In genomic region chr10:59878823-59879222, GRCm38 (mm10) we compare ENCODE assay signal across 8 mouse cellular contexts. TPM values are rescaled to one million over a fixed set of nuclear protein-coding genes. Genes with fewer than 3 reads are reported as not detected.
DNase-seq lines count a peak whose midpoint lies in the region; ATAC-seq and TF ChIP-seq lines count a peak whose summit lies in the region.

No protein-coding gene starts in this region.

- peak overlapping the region; percentile 96 to 100 for H3K27ac ChIP-seq in heart, embryonic 14.5 days (replicated peaks in 1 of 2; ENCODE audit: control insufficient read depth in 1 of 2, insufficient read depth in 1 of 2, low read depth in 2 of 2, low read length in 2 of 2)
- H3K27ac ChIP-seq in MEL (ENCODE audit: control insufficient read depth, low read depth, low read length), result peak overlapping the region; percentile 98
- H3K27ac ChIP-seq in forebrain, embryonic 14.5 days (ENCODE audit: low read depth, low read length), result peak overlapping the region; percentile 100; the same call in 1 of the 2 replicates
- peak overlapping the region; percentile 54 for H3K27ac ChIP-seq in liver, adult 2 months (replicated peaks; ENCODE audit: insufficient read depth, low read depth, low read length)
- peak overlapping the region; percentile 100 for H3K27ac ChIP-seq in stomach, embryonic 14.5 days (ENCODE audit: low read length)

- TF ChIP-seq CTCF in MEL (IDR thresholded peaks at IDR 0.05 in 2 of 3, conservative IDR thresholded peaks at IDR 0.05 in 1 of 3; ENCODE audit: control insufficient read depth in 1 of 3, insufficient read depth in 1 of 3, low read depth in 2 of 3, low read length in 3 of 3, poor library complexity in 1 of 3, severe bottlenecking in 1 of 3), result no peak
- TF ChIP-seq CTCF in liver, adult 2 months (IDR thresholded peaks at IDR 0.05; ENCODE audit: low read depth, low read length), result no peak

- no peak for TF ChIP-seq RAD21 in MEL (IDR thresholded peaks at IDR 0.05; ENCODE audit: low read depth, low read length)

- ATAC-seq in heart, embryonic 14.5 days (ENCODE audit: insufficient number of reproducible peaks, insufficient read depth, low FRiP score, low read depth), result no peak
- peak; percentile 3; the same call in 1 of the 2 replicates for ATAC-seq in forebrain, embryonic 14.5 days
- no peak; the same call in 1 of the 2 replicates for ATAC-seq in stomach, embryonic 14.5 days (ENCODE audit: insufficient number of reproducible peaks, insufficient read depth, low FRiP score, low read depth)

- H3K4me2 ChIP-seq in heart, embryonic 14.5 days (ENCODE audit: low read length), result peak overlapping the region; percentile 90
- H3K4me2 ChIP-seq in forebrain, embryonic 14.5 days (ENCODE audit: low read length), result peak overlapping the region; percentile 84
- peak overlapping the region; percentile 64 for H3K4me2 ChIP-seq in stomach, embryonic 14.5 days (replicated peaks; ENCODE audit: low read depth, low read length)

- TF ChIP-seq POLR2A in MEL (IDR thresholded peaks at IDR 0.05; ENCODE audit: control insufficient read depth in 1 of 2, insufficient read depth in 1 of 2, low read depth in 1 of 2, low read length in 2 of 2, poor library complexity in 1 of 2), result no peak
- TF ChIP-seq POLR2A in liver, adult 2 months (IDR thresholded peaks at IDR 0.05; ENCODE audit: extremely low read depth, insufficient read depth, low read length), result no peak

- peaks cover 2 to 10% of the 10 kb centered on the region in 2 experiments; a peak in 3 of 4 replicates for H3K4me1 ChIP-seq in heart, embryonic 14.5 days (ENCODE audit: control insufficient read depth in 2 of 2, insufficient read depth in 2 of 2, low read length in 2 of 2)
- H3K4me1 ChIP-seq in MEL (ENCODE audit: control insufficient read depth in 1 of 2, insufficient read depth in 2 of 2, low read length in 2 of 2), result peaks cover 4 to 30% of the 10 kb centered on the region in 2 experiments
- peaks cover 10% of the 10 kb centered on the region for H3K4me1 ChIP-seq in forebrain, embryonic 14.5 days (ENCODE audit: control insufficient read depth, insufficient read depth, low read length)
- H3K4me1 ChIP-seq in liver, adult 2 months (ENCODE audit: control insufficient read depth, insufficient read depth, low read length), result peaks cover 16% of the 10 kb centered on the region
- H3K4me1 ChIP-seq in stomach, embryonic 14.5 days (ENCODE audit: control insufficient read depth, insufficient read depth, low read length), result peaks cover 12% of the 10 kb centered on the region

- 16% methylated on average over 5 of the region's 5 CpGs for WGBS in heart, embryonic 14.5 days
- 21% methylated on average over 5 of the region's 5 CpGs for WGBS in forebrain, embryonic 14.5 days
- 16% methylated on average over 5 of the region's 5 CpGs for WGBS in liver, adult 2 months
- 12% methylated on average over 5 of the region's 5 CpGs for WGBS in stomach, embryonic 14.5 days

- DNase-seq in heart, adult 18-20 months, result no peak
- DNase-seq in MEL (ENCODE audit: low read depth, low spot score), result peak; percentile 90
- peak; percentile 24 for DNase-seq in forebrain, embryonic 14.5 days (ENCODE audit: low spot score)
- peak; percentile 41 for DNase-seq in liver, adult 2 months (ENCODE audit: extremely low read depth, low read depth, low spot score)
- DNase-seq in ovary, postnatal 14 days (ENCODE audit: low spot score), result no peak
- no peak for DNase-seq in frontal cortex, adult 2 months (ENCODE audit: extremely low spot score in 1 of 2, low spot score in 1 of 2)

- H3K9me3 ChIP-seq in heart, embryonic 14.5 days (ENCODE audit: control insufficient read depth, low read length), result no peaks in the 10 kb centered on the region
- no peaks in the 10 kb centered on the region for H3K9me3 ChIP-seq in MEL (replicated peaks; ENCODE audit: insufficient read depth, low read length)
- H3K9me3 ChIP-seq in forebrain, embryonic 14.5 days (replicated peaks; ENCODE audit: control insufficient read depth, low read length), result no peaks in the 10 kb centered on the region
- H3K9me3 ChIP-seq in stomach, embryonic 14.5 days (ENCODE audit: control insufficient read depth, low read depth, low read length), result no peaks in the 10 kb centered on the region

- TF ChIP-seq EP300 in MEL (IDR thresholded peaks at IDR 0.05; ENCODE audit: low read depth in 1 of 2, low read length in 2 of 2), result peak in 1 of 2 experiments; percentile 73; a peak in 1 of 4 replicates

- H3K27me3 ChIP-seq in heart, embryonic 14.5 days (ENCODE audit: control insufficient read depth, insufficient read depth, low read length), result no peaks in the 10 kb centered on the region
- H3K27me3 ChIP-seq in MEL (ENCODE audit: control insufficient read depth in 1 of 2, insufficient read depth in 2 of 2, low read length in 2 of 2), result no peaks in the 10 kb centered on the region
- no peaks in the 10 kb centered on the region for H3K27me3 ChIP-seq in forebrain, embryonic 14.5 days (replicated peaks; ENCODE audit: control insufficient read depth, insufficient read depth, low read length)
- H3K27me3 ChIP-seq in liver, adult 2 months (ENCODE audit: control insufficient read depth, insufficient read depth, low read length), result no peaks in the 10 kb centered on the region
- no peaks in the 10 kb centered on the region for H3K27me3 ChIP-seq in stomach, embryonic 14.5 days (ENCODE audit: control insufficient read depth, insufficient read depth, low read length)

- H3K79me2 ChIP-seq in MEL (ENCODE audit: control insufficient read depth, insufficient read depth, low read length, poor library complexity), result peaks cover 35% of the 10 kb centered on the region
- peaks cover 18% of the 10 kb centered on the region; the same call in 1 of the 2 replicates for H3K79me2 ChIP-seq in liver, adult 2 months (ENCODE audit: control insufficient read depth, insufficient read depth, low read length)

- peaks cover under 1% of the 10 kb centered on the region; the same call in 1 of the 2 replicates for H3K36me3 ChIP-seq in heart, embryonic 14.5 days (ENCODE audit: control insufficient read depth, insufficient read depth, low read length)
- peaks cover 0 to 25% of the 10 kb centered on the region in 2 experiments; a peak in 2 of 4 replicates for H3K36me3 ChIP-seq in MEL (ENCODE audit: control insufficient read depth in 1 of 2, insufficient read depth in 2 of 2, low read length in 2 of 2)
- H3K36me3 ChIP-seq in forebrain, embryonic 14.5 days (ENCODE audit: control insufficient read depth, insufficient read depth, low read length), result no peaks in the 10 kb centered on the region
- no peaks in the 10 kb centered on the region for H3K36me3 ChIP-seq in liver, adult 2 months (ENCODE audit: control insufficient read depth, insufficient read depth, low read length)
- H3K36me3 ChIP-seq in stomach, embryonic 14.5 days (ENCODE audit: control insufficient read depth, insufficient read depth, low read length), result no peaks in the 10 kb centered on the region

- H3K4me3 ChIP-seq in heart, embryonic 14.5 days (ENCODE audit: control insufficient read depth in 1 of 2, insufficient read depth in 1 of 2, low read depth in 1 of 2, low read length in 2 of 2), result peak overlapping the region; percentile 74 to 97
- peak overlapping the region; percentile 62 to 97 for H3K4me3 ChIP-seq in MEL (ENCODE audit: control insufficient read depth in 1 of 2, insufficient read depth in 1 of 2, low read depth in 2 of 2, low read length in 2 of 2)
- peak overlapping the region; percentile 92 for H3K4me3 ChIP-seq in forebrain, embryonic 14.5 days (ENCODE audit: low read depth, low read length)
- peak overlapping the region; percentile 97 for H3K4me3 ChIP-seq in liver, adult 2 months (ENCODE audit: insufficient read depth, low read depth, low read length)
- peak overlapping the region; percentile 87 for H3K4me3 ChIP-seq in stomach, embryonic 14.5 days (ENCODE audit: low read depth, low read length)

- peak overlapping the region; percentile 98 for H3K9ac ChIP-seq in heart, embryonic 14.5 days (ENCODE audit: low read length)
- peak overlapping the region; percentile 81 for H3K9ac ChIP-seq in MEL (ENCODE audit: control insufficient read depth, low read depth, low read length, poor library complexity, severe bottlenecking)
- peak overlapping the region; percentile 98 for H3K9ac ChIP-seq in forebrain, embryonic 14.5 days (ENCODE audit: low read length)
- peak overlapping the region; percentile 72; the same call in 1 of the 2 replicates for H3K9ac ChIP-seq in liver, adult 2 months (ENCODE audit: low read depth, low read length)
- peak overlapping the region; percentile 22; the same call in 1 of the 2 replicates for H3K9ac ChIP-seq in stomach, embryonic 14.5 days (replicated peaks; ENCODE audit: low read depth, low read length)

TF ChIP-seq in MEL, 35 proteins besides CTCF, POLR2A, EP300 and RAD21:
- TF ChIP-seq ZNF384 (IDR thresholded peaks at IDR 0.05; ENCODE audit: low read depth, low read length) (0 out of 2 replicates have a peak, but pooled peaks have one; percentile 14), CHD1 (IDR thresholded peaks at IDR 0.05; ENCODE audit: low read depth, low read length) (peak; percentile 71; the same call in 1 of the 2 replicates), MAX (IDR thresholded peaks at IDR 0.05; ENCODE audit: low read length) (peak; percentile 85), MYC (IDR thresholded peaks at IDR 0.05; ENCODE audit: low read depth, low read length) (peak; percentile 61; the same call in 1 of the 2 replicates), MAFK (IDR thresholded peaks at IDR 0.05; ENCODE audit: borderline replicate concordance, low read depth, low read length) (peak; percentile 22; the same call in 1 of the 2 replicates), BHLHE40 (IDR thresholded peaks at IDR 0.05; ENCODE audit: borderline replicate concordance, low read depth, low read length) (peak; percentile 13; the same call in 1 of the 2 replicates), TBP (IDR thresholded peaks at IDR 0.05; ENCODE audit: low read depth, low read length) (0 out of 2 replicates have a peak, but pooled peaks have one; percentile 16), NELFE (IDR thresholded peaks at IDR 0.05; ENCODE audit: low read depth, low read length) (peak; percentile 46), NRF1 (IDR thresholded peaks at IDR 0.05; ENCODE audit: insufficient read depth, low read depth, low read length, poor library complexity, severe bottlenecking) (no peak), POLR2AphosphoS5 (IDR thresholded peaks at IDR 0.05; ENCODE audit: borderline replicate concordance, low read depth, low read length) (no peak)

RNA-seq across cellular contexts. Expression of gene Dnajb12, which starts 0.5 kb away (rescaled TPM):
- polyA plus RNA-seq in heart, embryonic 14.5 days (2014; fragmentation: Nextera tagmentation; extraction: Ambion mirVana), result 26.9 and 28.6 TPM in 2 replicates
- total RNA-seq in heart, adult 18-20 months (2021), result 10 to 100 TPM; 38.6 to 42.3 TPM
- total RNA-seq in MEL (2012; rRNA removed), result 13.3 and 17.2 TPM in 2 replicates
- 100 to 1,000 TPM in 1 of 2 experiments, 10 to 100 TPM in 1; 41.7 to 217 TPM for polyA plus RNA-seq in MEL (2012; ENCODE audit: insufficient read depth in 1 of 2, insufficient read length in 2 of 2, low read depth in 1 of 2, low replicate concordance in 2 of 2, missing spikeins in 1 of 2)
- 18.8 and 19.7 TPM in 2 replicates for polyA plus RNA-seq in forebrain, embryonic 14.5 days (2014; fragmentation: Nextera tagmentation; extraction: Ambion mirVana)
- 22.4 and 27.7 TPM in 2 replicates for total RNA-seq in liver, adult 2 months (2014; rRNA removed)
- 47.0 and 56.9 TPM in 2 replicates for polyA plus RNA-seq in liver, adult 2 months (2012; rRNA removed)
- polyA plus RNA-seq in stomach, embryonic 14.5 days (2014; fragmentation: Nextera tagmentation; extraction: Ambion mirVana), result 26.5 and 29.8 TPM in 2 replicates
- 49.0 and 50.3 TPM in 2 replicates for polyA plus RNA-seq in frontal cortex, adult 2 months (2012; rRNA removed)

Comparison
In these comparisons a context has a peak if more than half of its experiments do, and no peak if none do; other contexts are left out.
1. H3K9ac ChIP-seq: peak in every context shown above with its lines; median percentile 98 in heart, embryonic 14.5 days; 98 in forebrain, embryonic 14.5 days; 81 in MEL; 72 in liver, adult 2 months; 22 in stomach, embryonic 14.5 days.
2. DNase-seq: peak in MEL (single experiment), forebrain, embryonic 14.5 days (single experiment) and liver, adult 2 months (single experiment); none in heart, adult 18-20 months (0 of 2), ovary, postnatal 14 days (single experiment) and frontal cortex, adult 2 months (0 of 2).
3. Peak in every context shown above with its lines, with median percentiles within 50 percentile points of each other: H3K27ac ChIP-seq, H3K4me2 ChIP-seq and H3K4me3 ChIP-seq.